Mouse (Mus musculus) embryonic facial prominence, embryonic 15.5 days (tissue): ENCODE results near the gene Gm19668. TPM values are rescaled to one million over a fixed set of nuclear protein-coding genes. Genes with fewer than 3 reads are reported as not detected.
A peak's percentile ranks its signal among the peaks of the same experiment; 100 is the strongest.
"Not testable (repeated sequence)": the region's sequence is repeated elsewhere in the genome, so short reads cannot be mapped to it uniquely, and the experiment has no call there.

ENCODE experiments used
- ATAC-seq: fragments of 200-750 bp; cut with Nextera tagmentation; 2 replicates; pipeline ENCODE4 v1.8.0; 2017; ENCODE audit warnings: low read depth, moderate TSS enrichment; ENCODE audit not compliant: insufficient number of reproducible peaks, low FRiP score, low TSS enrichment
- H3K27ac ChIP-seq: fragments of 300-500 bp; sonication (generic); replicated peaks from 2 replicates; pipeline ENCODE4 v1.5.1; 2015; ENCODE audit warnings: mild to moderate bottlenecking, inconsistent platforms
- H3K27me3 ChIP-seq: fragments of 300-500 bp; sonication (generic); 2 replicates; pipeline ENCODE4 v1.6.1; 2015; ENCODE audit warnings: inconsistent platforms
- H3K36me3 ChIP-seq: fragments of 300-500 bp; sonication (generic); 2 replicates; pipeline ENCODE4 v1.6.1; 2015; ENCODE audit warnings: mild to moderate bottlenecking, inconsistent platforms
- H3K4me1 ChIP-seq: fragments of 300-500 bp; sonication (generic); 2 replicates; pipeline ENCODE4 v1.6.1; 2015; ENCODE audit warnings: inconsistent platforms
- H3K4me2 ChIP-seq: fragments of 300-500 bp; sonication (generic); replicated peaks from 2 replicates; pipeline ENCODE4 v1.6.1; 2015; ENCODE audit warnings: mild to moderate bottlenecking, inconsistent platforms
- H3K4me3 ChIP-seq: fragments of 300-500 bp; sonication (generic); replicated peaks from 2 replicates; pipeline ENCODE4 v1.5.1; 2015; ENCODE audit warnings: mild to moderate bottlenecking, inconsistent platforms
- H3K9ac ChIP-seq: fragments of 300-500 bp; sonication (generic); 2 replicates; pipeline ENCODE4 v1.6.1; 2015; ENCODE audit warnings: inconsistent platforms
- H3K9me3 ChIP-seq: fragments of 300-500 bp; sonication (generic); replicated peaks from 2 replicates; pipeline ENCODE4 v1.6.1; 2016; ENCODE audit warnings: inconsistent platforms
- WGBS: fragments of 180-500 bp; shearing (Covaris S2); methylation state at CpG from one replicate; pipeline ENCODE4 v1.1.7; 2015; 5-methylcytosine and 5-hydroxymethylcytosine counted together
- polyA plus RNA-seq: library from polyadenylated mRNA; unstranded; fragments of >200 nt; fragmentation: Nextera tagmentation; extraction: Ambion mirVana; gene quantifications from 2 replicates; pipeline ENCODE4 v1.2.1, GENCODE M21; 2015

The Gm19668 gene
- polyA plus RNA-seq, 1 experiment from 2014 or later: 0.55 TPM

- Histone ChIP-seq H3K4me1 (no peaks in the 10 kb centered on the region), H3K27me3 (no peaks in the 10 kb centered on the region), H3K9me3 (no peaks in the 10 kb centered on the region), H3K36me3 (no peaks in the 10 kb centered on the region), H3K27ac (no peak overlapping the region), H3K9ac (no peak overlapping the region), H3K4me3 (no peak overlapping the region), H3K4me2 (no peak overlapping the region)
- WGBS: 74% methylated on average over 3 of the region's 3 CpGs
- no peak for ATAC-seq
Measured at GRCm38 (mm10) chr10:77804095-77804494, 5.2 kb upstream of the Gm19668 start.

GRCm38 (mm10) chr10:77798164-77798920 is 591 bp downstream of the Gm19668 start:
- 34% methylated on average over 3 of the region's 3 CpGs for WGBS
- not testable (repeated sequence) for H3K27ac ChIP-seq, H3K4me1 ChIP-seq, H3K36me3 ChIP-seq, H3K9ac ChIP-seq, ATAC-seq, H3K4me3 ChIP-seq, H3K9me3 ChIP-seq, H3K4me2 ChIP-seq, H3K27me3 ChIP-seq

- no peak overlapping the region for H3K4me3 ChIP-seq
- H3K9me3 ChIP-seq: no peaks in the 10 kb centered on the region
- no peak overlapping the region for H3K27ac ChIP-seq
- H3K9ac ChIP-seq: no peak overlapping the region
- H3K27me3 ChIP-seq: no peaks in the 10 kb centered on the region
- no peaks in the 10 kb centered on the region for H3K36me3 ChIP-seq
- H3K4me2 ChIP-seq: no peak overlapping the region
- H3K4me1 ChIP-seq: peaks cover 7% of the 10 kb centered on the region; the same call in 1 of the 2 replicates
- no peak for ATAC-seq
- 14% methylated on average over 3 of the region's 3 CpGs for WGBS
Measured at GRCm38 (mm10) chr10:77797677-77798076, 1.3 kb downstream of the Gm19668 start.

GRCm38 (mm10) chr10:77794976-77795375 is 4.0 kb downstream of the Gm19668 start, which contains the start of gene Gm9639:
Gene Gm9639 (minus strand): TSS chr10:77795076.
- no peaks in the 10 kb centered on the region for H3K9me3 ChIP-seq
- H3K4me2 ChIP-seq: no peak within 1 kb of the TSS
- peaks cover 7% of the 10 kb centered on the region; the same call in 1 of the 2 replicates for H3K4me1 ChIP-seq
- 45% methylated on average over 2 of the region's 2 CpGs for WGBS
- no peaks in the 10 kb centered on the region for H3K36me3 ChIP-seq
- H3K27me3 ChIP-seq: no peaks in the 10 kb centered on the region
- ATAC-seq: no peak
- no peak within 1 kb of the TSS for H3K9ac ChIP-seq
- no peak within 1 kb of the TSS for H3K4me3 ChIP-seq
- no peak within 1 kb of the TSS for H3K27ac ChIP-seq

- WGBS: 73% methylated on average over 2 of the region's 2 CpGs
- no peak overlapping the region for H3K27ac ChIP-seq
- no peak overlapping the region for H3K4me3 ChIP-seq
- no peak for ATAC-seq
- no peaks in the 10 kb centered on the region for H3K36me3 ChIP-seq
- no peaks in the 10 kb centered on the region for H3K4me1 ChIP-seq
- no peaks in the 10 kb centered on the region for H3K27me3 ChIP-seq
- no peaks in the 10 kb centered on the region for H3K9me3 ChIP-seq
- no peak overlapping the region for H3K4me2 ChIP-seq
- no peak overlapping the region for H3K9ac ChIP-seq
Measured at GRCm38 (mm10) chr10:77788621-77789020, 10.3 kb downstream of the Gm19668 start.

GRCm38 (mm10) chr10:77787876-77788275 is 11.1 kb downstream of the Gm19668 start, which contains the start of gene Gm7137:
Gene Gm7137 (minus strand): TSS chr10:77788200.
- not testable (repeated sequence) for H3K36me3 ChIP-seq, H3K4me1 ChIP-seq, H3K9me3 ChIP-seq, H3K4me2 ChIP-seq, H3K27ac ChIP-seq, H3K4me3 ChIP-seq, H3K27me3 ChIP-seq, ATAC-seq, H3K9ac ChIP-seq
- WGBS: 75% methylated on average over 1 of the region's 1 CpGs

- not testable (repeated sequence) for H3K9ac ChIP-seq, ATAC-seq, H3K27me3 ChIP-seq, H3K27ac ChIP-seq, H3K4me2 ChIP-seq, H3K4me3 ChIP-seq, H3K36me3 ChIP-seq, H3K4me1 ChIP-seq, H3K9me3 ChIP-seq
- WGBS: 94% methylated on average over 3 of the region's 3 CpGs
Measured at GRCm38 (mm10) chr10:77783396-77783795, 15.5 kb downstream of the Gm19668 start.

GRCm38 (mm10) chr10:77782442-77782841 is 16.5 kb downstream of the Gm19668 start, which contains the start of gene Gm3250:
Gene Gm3250 (minus strand): TSS chr10:77782542.
- WGBS: 56% methylated on average over 1 of the region's 1 CpGs

GRCm38 (mm10) chr10:77776844-77777243 is 22.1 kb downstream of the Gm19668 start, which contains the start of gene Gm7138:
Gene Gm7138 (minus strand): TSS chr10:77776944.
- not testable (repeated sequence) for H3K9ac ChIP-seq, H3K4me2 ChIP-seq, H3K4me3 ChIP-seq, ATAC-seq, H3K36me3 ChIP-seq, H3K4me1 ChIP-seq, H3K27me3 ChIP-seq, H3K27ac ChIP-seq, H3K9me3 ChIP-seq
- 60% methylated on average over 1 of the region's 1 CpGs for WGBS

More at GRCm38 (mm10) chr10:77782442-77782841, 16.5 kb downstream of the Gm19668 start, which contains the start of gene Gm3250:
- H3K9ac ChIP-seq, H3K4me1 ChIP-seq, ATAC-seq, H3K4me3 ChIP-seq, H3K36me3 ChIP-seq, H3K27ac ChIP-seq, H3K4me2 ChIP-seq, H3K27me3 ChIP-seq, H3K9me3 ChIP-seq: not testable (repeated sequence)

- not testable (repeated sequence) for H3K27me3 ChIP-seq, H3K9ac ChIP-seq, H3K27ac ChIP-seq, H3K9me3 ChIP-seq, H3K36me3 ChIP-seq, H3K4me3 ChIP-seq, H3K4me1 ChIP-seq, H3K4me2 ChIP-seq, ATAC-seq
- WGBS: 83% methylated on average over 3 of the region's 3 CpGs
Measured at GRCm38 (mm10) chr10:77772142-77772541, 26.8 kb downstream of the Gm19668 start.

GRCm38 (mm10) chr10:77771225-77771624 is 27.7 kb downstream of the Gm19668 start, which contains the start of gene Gm3238:
Gene Gm3238 (minus strand): TSS chr10:77771325.
- ATAC-seq, H3K4me1 ChIP-seq, H3K27me3 ChIP-seq, H3K4me3 ChIP-seq, H3K36me3 ChIP-seq, H3K9ac ChIP-seq, H3K4me2 ChIP-seq, H3K27ac ChIP-seq, H3K9me3 ChIP-seq: not testable (repeated sequence)
- WGBS: no CpG with 5 or more reads among the region's 1 CpGs

GRCm38 (mm10) chr10:77769727-77770126 is 29.2 kb downstream of the Gm19668 start:
- H3K9ac ChIP-seq: no peak overlapping the region
- H3K4me3 ChIP-seq: no peak overlapping the region
- no peak overlapping the region for H3K4me2 ChIP-seq
- 71% methylated on average over 1 of the region's 1 CpGs for WGBS
- no peaks in the 10 kb centered on the region for H3K9me3 ChIP-seq
- no peaks in the 10 kb centered on the region for H3K36me3 ChIP-seq
- no peaks in the 10 kb centered on the region for H3K27me3 ChIP-seq
- no peak overlapping the region for H3K27ac ChIP-seq
- peak; percentile 29; the same call in 1 of the 2 replicates for ATAC-seq
- no peaks in the 10 kb centered on the region for H3K4me1 ChIP-seq
